Mouse (Mus musculus): ENCODE measurements around the gene Gdap1l1. TPM values are rescaled to one million over a fixed set of nuclear protein-coding genes. Genes with fewer than 3 reads are reported as not detected.

The Gdap1l1 gene
- polyA plus RNA-seq, 1 experiment from 2014 or later, result 5.0 TPM

GRCm38 (mm10) chr2:163487360-163487759 lies 49.1 kb downstream of the Gdap1l1 start:
- Histone ChIP-seq H3K36me3 (ENCODE audit: control insufficient read depth, insufficient read depth, low read length) (no peaks in the 10 kb centered on the region), H3K9ac (ENCODE audit: low read depth, low read length) (no peak overlapping the region), H3K4me3 (ENCODE audit: low read length) (no peak overlapping the region), H3K4me1 (ENCODE audit: control insufficient read depth, insufficient read depth, low read length) (no peaks in the 10 kb centered on the region), H3K4me2 (ENCODE audit: low read depth, low read length) (no peak overlapping the region), H3K9me3 (ENCODE audit: control insufficient read depth, low read length) (no peaks in the 10 kb centered on the region), H3K27ac (ENCODE audit: low read length) (no peak overlapping the region), H3K27me3 (replicated peaks; ENCODE audit: control insufficient read depth, insufficient read depth, low read length) (no peaks in the 10 kb centered on the region)
- no peak for ATAC-seq
- 84% methylated on average over 3 of the region's 3 CpGs for WGBS

GRCm38 (mm10) chr2:163489725-163490291 lies 51.5 kb downstream of the Gdap1l1 start:
- ATAC-seq, result no peak
- 56% methylated on average over 5 of the region's 5 CpGs for WGBS
- no peaks in the 10 kb centered on the region for H3K27me3 ChIP-seq (replicated peaks; ENCODE audit: control insufficient read depth, insufficient read depth, low read length)
- no peak overlapping the region for H3K4me2 ChIP-seq (ENCODE audit: low read depth, low read length)
- H3K27ac ChIP-seq (ENCODE audit: low read length), result no peak overlapping the region
- H3K36me3 ChIP-seq (ENCODE audit: control insufficient read depth, insufficient read depth, low read length), result no peaks in the 10 kb centered on the region
- H3K9ac ChIP-seq (ENCODE audit: low read depth, low read length), result no peak overlapping the region
- no peaks in the 10 kb centered on the region for H3K4me1 ChIP-seq (ENCODE audit: control insufficient read depth, insufficient read depth, low read length)
- no peaks in the 10 kb centered on the region for H3K9me3 ChIP-seq (ENCODE audit: control insufficient read depth, low read length)
- no peak overlapping the region for H3K4me3 ChIP-seq (ENCODE audit: low read length)

GRCm38 (mm10) chr2:163490656-163491055 lies 52.4 kb downstream of the Gdap1l1 start:
- Histone ChIP-seq H3K27me3 (replicated peaks; ENCODE audit: control insufficient read depth, insufficient read depth, low read length) (no peaks in the 10 kb centered on the region), H3K27ac (ENCODE audit: low read length) (no peak overlapping the region), H3K4me3 (ENCODE audit: low read length) (no peak overlapping the region), H3K4me1 (ENCODE audit: control insufficient read depth, insufficient read depth, low read length) (no peaks in the 10 kb centered on the region), H3K36me3 (ENCODE audit: control insufficient read depth, insufficient read depth, low read length) (no peaks in the 10 kb centered on the region), H3K9ac (ENCODE audit: low read depth, low read length) (no peak overlapping the region), H3K4me2 (ENCODE audit: low read depth, low read length) (no peak overlapping the region), H3K9me3 (ENCODE audit: control insufficient read depth, low read length) (no peaks in the 10 kb centered on the region)
- WGBS, result 91% methylated on average over 17 of the region's 17 CpGs
- ATAC-seq, result no peak

- Histone ChIP-seq H3K4me2 (ENCODE audit: low read depth, low read length) (no peak overlapping the region), H3K27ac (ENCODE audit: low read length) (no peak overlapping the region), H3K27me3 (replicated peaks; ENCODE audit: control insufficient read depth, insufficient read depth, low read length) (no peaks in the 10 kb centered on the region), H3K4me1 (ENCODE audit: control insufficient read depth, insufficient read depth, low read length) (no peaks in the 10 kb centered on the region), H3K4me3 (ENCODE audit: low read length) (no peak overlapping the region), H3K9me3 (ENCODE audit: control insufficient read depth, low read length) (no peaks in the 10 kb centered on the region), H3K36me3 (ENCODE audit: control insufficient read depth, insufficient read depth, low read length) (no peaks in the 10 kb centered on the region), H3K9ac (ENCODE audit: low read depth, low read length) (no peak overlapping the region)
- no peak for ATAC-seq
- 54% methylated on average over 7 of the region's 7 CpGs for WGBS
These were observed 53.1 kb downstream of the Gdap1l1 start for GRCm38 (mm10) chr2:163491351-163491750.

GRCm38 (mm10) chr2:163492018-163492417 lies 53.7 kb downstream of the Gdap1l1 start, which contains the start of gene R3hdml:
R3hdml (plus strand) TSS chr2:163492318.
- WGBS, result 83% methylated on average over 5 of the region's 5 CpGs
- Histone ChIP-seq H3K27me3 (replicated peaks; ENCODE audit: control insufficient read depth, insufficient read depth, low read length) (no peaks in the 10 kb centered on the region), H3K36me3 (ENCODE audit: control insufficient read depth, insufficient read depth, low read length) (no peaks in the 10 kb centered on the region), H3K4me2 (ENCODE audit: low read depth, low read length) (no peak within 1 kb of the TSS), H3K9ac (ENCODE audit: low read depth, low read length) (no peak within 1 kb of the TSS), H3K4me3 (ENCODE audit: low read length) (no peak within 1 kb of the TSS), H3K27ac (ENCODE audit: low read length) (no peak within 1 kb of the TSS), H3K9me3 (ENCODE audit: control insufficient read depth, low read length) (no peaks in the 10 kb centered on the region), H3K4me1 (ENCODE audit: control insufficient read depth, insufficient read depth, low read length) (no peaks in the 10 kb centered on the region)
- no peak for ATAC-seq

- H3K9me3 ChIP-seq (ENCODE audit: control insufficient read depth, low read length), result no peaks in the 10 kb centered on the region
- ATAC-seq, result no peak
- no peak overlapping the region for H3K4me3 ChIP-seq (ENCODE audit: low read length)
- H3K9ac ChIP-seq (ENCODE audit: low read depth, low read length), result no peak overlapping the region
- 38% methylated on average over 5 of the region's 5 CpGs for WGBS
- H3K27me3 ChIP-seq (replicated peaks; ENCODE audit: control insufficient read depth, insufficient read depth, low read length), result no peaks in the 10 kb centered on the region
- H3K4me1 ChIP-seq (ENCODE audit: control insufficient read depth, insufficient read depth, low read length), result no peaks in the 10 kb centered on the region
- no peak overlapping the region for H3K27ac ChIP-seq (ENCODE audit: low read length)
- H3K36me3 ChIP-seq (ENCODE audit: control insufficient read depth, insufficient read depth, low read length), result no peaks in the 10 kb centered on the region
- H3K4me2 ChIP-seq (ENCODE audit: low read depth, low read length), result no peak overlapping the region
These were observed 54.8 kb downstream of the Gdap1l1 start for GRCm38 (mm10) chr2:163493031-163493430.

- H3K36me3 ChIP-seq (ENCODE audit: control insufficient read depth, insufficient read depth, low read length), result no peaks in the 10 kb centered on the region
- no peaks in the 10 kb centered on the region for H3K9me3 ChIP-seq (ENCODE audit: control insufficient read depth, low read length)
- no peaks in the 10 kb centered on the region for H3K4me1 ChIP-seq (ENCODE audit: control insufficient read depth, insufficient read depth, low read length)
- H3K27ac ChIP-seq (ENCODE audit: low read length), result no peak overlapping the region
- no peak overlapping the region for H3K4me3 ChIP-seq (ENCODE audit: low read length)
- H3K9ac ChIP-seq (ENCODE audit: low read depth, low read length), result no peak overlapping the region
- 19% methylated on average over 5 of the region's 5 CpGs for WGBS
- no peaks in the 10 kb centered on the region for H3K27me3 ChIP-seq (replicated peaks; ENCODE audit: control insufficient read depth, insufficient read depth, low read length)
- ATAC-seq, result 0 out of 2 replicates have a peak, but pooled peaks have one; percentile 45
- H3K4me2 ChIP-seq (ENCODE audit: low read depth, low read length), result no peak overlapping the region
These were observed 55.7 kb downstream of the Gdap1l1 start for GRCm38 (mm10) chr2:163493976-163494375.

GRCm38 (mm10) chr2:163494456-163494855 lies 56.2 kb downstream of the Gdap1l1 start:
- Histone ChIP-seq H3K27me3 (replicated peaks; ENCODE audit: control insufficient read depth, insufficient read depth, low read length) (no peaks in the 10 kb centered on the region), H3K4me2 (ENCODE audit: low read depth, low read length) (no peak overlapping the region), H3K36me3 (ENCODE audit: control insufficient read depth, insufficient read depth, low read length) (no peaks in the 10 kb centered on the region), H3K4me3 (ENCODE audit: low read length) (no peak overlapping the region), H3K27ac (ENCODE audit: low read length) (no peak overlapping the region), H3K9ac (ENCODE audit: low read depth, low read length) (no peak overlapping the region), H3K9me3 (ENCODE audit: control insufficient read depth, low read length) (no peaks in the 10 kb centered on the region), H3K4me1 (ENCODE audit: control insufficient read depth, insufficient read depth, low read length) (no peaks in the 10 kb centered on the region)
- ATAC-seq, result no peak
- 41% methylated on average over 6 of the region's 6 CpGs for whole genome bisulfite sequencing

- Histone ChIP-seq H3K4me1 (ENCODE audit: control insufficient read depth, insufficient read depth, low read length) (peaks cover 4% of the 10 kb centered on the region; the same call in 1 of the 2 replicates), H3K27me3 (replicated peaks; ENCODE audit: control insufficient read depth, insufficient read depth, low read length) (no peaks in the 10 kb centered on the region), H3K27ac (ENCODE audit: low read length) (no peak overlapping the region), H3K4me2 (ENCODE audit: low read depth, low read length) (no peak overlapping the region), H3K9me3 (ENCODE audit: control insufficient read depth, low read length) (no peaks in the 10 kb centered on the region), H3K4me3 (ENCODE audit: low read length) (no peak overlapping the region), H3K9ac (ENCODE audit: low read depth, low read length) (no peak overlapping the region), H3K36me3 (ENCODE audit: control insufficient read depth, insufficient read depth, low read length) (no peaks in the 10 kb centered on the region)
- no peak for ATAC-seq
- WGBS, result 80% methylated on average over 2 of the region's 2 CpGs
These were observed 63.9 kb downstream of the Gdap1l1 start for GRCm38 (mm10) chr2:163502219-163502618.

- Histone ChIP-seq H3K9ac (ENCODE audit: low read depth, low read length) (no peak overlapping the region), H3K4me1 (ENCODE audit: control insufficient read depth, insufficient read depth, low read length) (peaks cover 4% of the 10 kb centered on the region; the same call in 1 of the 2 replicates), H3K4me2 (ENCODE audit: low read depth, low read length) (peak overlapping the region; percentile 26; the same call in 1 of the 2 replicates), H3K27me3 (replicated peaks; ENCODE audit: control insufficient read depth, insufficient read depth, low read length) (no peaks in the 10 kb centered on the region), H3K36me3 (ENCODE audit: control insufficient read depth, insufficient read depth, low read length) (no peaks in the 10 kb centered on the region), H3K27ac (ENCODE audit: low read length) (peak overlapping the region; percentile 60; the same call in 1 of the 2 replicates), H3K9me3 (ENCODE audit: control insufficient read depth, low read length) (no peaks in the 10 kb centered on the region), H3K4me3 (ENCODE audit: low read length) (no peak overlapping the region)
- 47% methylated on average over 7 of the region's 7 CpGs for WGBS
- no peak; the same call in 1 of the 2 replicates for ATAC-seq
These were observed 64.9 kb downstream of the Gdap1l1 start for GRCm38 (mm10) chr2:163503191-163503590.
